ENCODE assay signal across 14 mouse cellular contexts in genomic region chr8:6140090-6140489, GRCm38 (mm10).
"Had no signal": no experiment of that assay in that cellular context is flagged by ENCODE, and none has a peak within 500 bp of the region (broad histone marks: within the 10 kb centered on the region; RNA-seq: fewer than 3 reads in every experiment).

No protein-coding gene starts in this region.

- ATAC-seq: midbrain, embryonic 16.5 days had no signal

- DNase-seq: lung, adult 18-20 months; lung, embryonic 14.5 days; lung, postnatal 10 days; lung, postnatal 4 days; midbrain, embryonic 14.5 days; retina, postnatal 1 day; right cerebral cortex, adult 18-20 months; right cerebral cortex, postnatal 25 days; right cerebral cortex, postnatal 4 days; spleen, adult 18-20 months; thymus, adult 18-20 months; thymus, postnatal 14 days; thymus, postnatal 36 days had no signal
